Mouse (Mus musculus) Patski (cell line): ENCODE results near the gene Rassf8. TPM values are rescaled to one million over a fixed set of nuclear protein-coding genes. Genes with fewer than 3 reads are reported as not detected.
A peak's percentile ranks its signal among the peaks of the same experiment; 100 is the strongest.

Source experiments
- ATAC-seq: fragments of 100-300 bp; one replicate; pipeline ENCODE4 v1.8.0; 2021
- CTCF ChIA-PET: fragments of 350-600 bp; sonication (Branson Sonifier 250); formaldehyde crosslinking; loops from one replicate; lab custom pipeline; 2022; ENCODE audit warnings: inconsistent platforms; lab: Charles Lee
- POLR2A ChIA-PET: fragments of 350-600 bp; sonication (Branson Sonifier 250); formaldehyde crosslinking; loops from one replicate; lab custom pipeline; 2022; ENCODE audit warnings: antibody characterized with exemption, inconsistent platforms; lab: Charles Lee
- DNase-seq: peaks from one replicate; pipeline ENCODE4 v3.0.0-alpha.2; 2011; ENCODE audit warnings: low read depth, low spot score
- H3K27me3 ChIP-seq: fragments of 371-371 bp; one replicate; pipeline ENCODE4 v1.5.1; 2021
- CTCF ChIP-seq: fragments of 100-300 bp; IDR thresholded peaks from one replicate; pipeline ENCODE4 v1.5.1; 2021
- in situ Hi-C: fragments of 300-500 bp; cut with MboI; formaldehyde crosslinking; loops from 3 replicates; pipeline ENCODE4 v1.11.1; 2018; ENCODE audit warnings: low pct_unique_long_range_greater_than_20kb, mixed read lengths
- polyA plus RNA-seq: library from polyadenylated mRNA; unstranded; gene quantifications from one replicate; pipeline ENCODE4 v1.2.3, GENCODE M21; 2021

The Rassf8 gene
- polyA plus RNA-seq, 1 experiment from 2014 or later, result 41.8 TPM

DNA sequence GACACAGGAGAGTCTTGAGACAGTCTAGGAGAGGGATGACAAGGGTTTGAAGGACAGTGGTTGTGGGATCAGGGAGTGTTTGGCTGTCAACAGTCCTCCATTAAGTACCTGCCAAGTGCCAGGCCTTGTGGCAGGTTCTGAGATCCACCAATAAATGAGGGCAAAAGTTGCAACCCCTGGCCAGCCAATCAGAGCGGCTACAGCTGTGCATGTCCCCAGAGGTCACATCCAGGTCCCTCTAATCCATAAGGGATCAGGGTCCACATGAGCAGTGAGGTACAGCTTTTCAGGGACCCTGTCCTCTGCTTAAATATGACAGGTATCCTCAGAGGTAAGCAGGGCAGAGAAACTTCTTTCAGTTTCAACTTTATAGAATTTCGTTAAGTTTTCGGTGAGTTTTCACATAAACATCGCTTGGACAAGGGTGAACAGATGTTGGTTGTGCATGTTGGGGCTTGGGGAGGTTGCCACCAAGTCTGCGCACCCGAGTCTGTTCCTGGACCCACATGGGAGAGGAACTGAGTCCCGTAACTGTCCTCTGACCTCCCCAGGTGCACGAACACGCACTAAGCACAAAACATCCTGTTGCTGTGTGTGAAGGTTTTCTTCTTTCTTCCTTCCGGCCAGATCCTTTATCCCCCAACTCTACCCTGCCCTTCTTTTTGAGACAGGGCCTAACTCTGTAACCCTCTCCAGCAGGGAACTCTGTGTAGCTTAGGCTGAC, 107.0 kb downstream of the Rassf8 start:
- CTCF ChIA-PET, result no interaction called here
- no peak for TF ChIP-seq CTCF
- ATAC-seq, result no peak
- in situ Hi-C loops, result no loop called here
- no peaks in the 10 kb centered on the region for H3K27me3 ChIP-seq
- no peak for DNase-seq
- POLR2A ChIA-PET, result interaction anchor here (1.6 kb wide), 1 partner anchor 8 kb away, joined by 6 read pairs; no protein-coding TSS in a partner anchor

DNA sequence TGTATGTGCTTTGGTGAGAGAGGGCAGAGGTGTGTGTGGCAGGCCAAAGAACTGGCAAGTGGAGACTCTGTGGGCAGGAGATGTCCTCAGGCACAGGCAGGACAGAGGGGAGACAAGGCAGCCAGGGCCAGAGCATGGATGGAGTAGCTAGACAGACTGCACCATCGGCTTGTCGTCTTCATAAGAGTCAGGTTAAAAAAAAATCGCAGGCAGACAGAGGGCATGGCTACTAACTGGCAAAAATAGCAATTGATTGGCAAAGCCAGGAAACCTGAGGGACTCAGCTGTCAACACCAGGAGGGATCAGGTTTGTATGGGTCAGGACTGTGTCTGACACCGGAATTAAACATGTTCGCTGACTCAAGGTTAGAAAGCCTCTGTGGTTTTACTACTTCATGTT, 108.2 kb downstream of the Rassf8 start:
- no peak for DNase-seq
- ATAC-seq, result no peak
- TF ChIP-seq CTCF, result no peak
- CTCF ChIA-PET, result no interaction called here
- in situ Hi-C loops, result no loop called here
- POLR2A ChIA-PET, result interaction anchor here (0.6 to 1.6 kb wide), 3 partner anchors 9 to 293 kb away, joined by 3 to 6 read pairs (median 4); no protein-coding TSS in a partner anchor
- H3K27me3 ChIP-seq, result no peaks in the 10 kb centered on the region

DNA sequence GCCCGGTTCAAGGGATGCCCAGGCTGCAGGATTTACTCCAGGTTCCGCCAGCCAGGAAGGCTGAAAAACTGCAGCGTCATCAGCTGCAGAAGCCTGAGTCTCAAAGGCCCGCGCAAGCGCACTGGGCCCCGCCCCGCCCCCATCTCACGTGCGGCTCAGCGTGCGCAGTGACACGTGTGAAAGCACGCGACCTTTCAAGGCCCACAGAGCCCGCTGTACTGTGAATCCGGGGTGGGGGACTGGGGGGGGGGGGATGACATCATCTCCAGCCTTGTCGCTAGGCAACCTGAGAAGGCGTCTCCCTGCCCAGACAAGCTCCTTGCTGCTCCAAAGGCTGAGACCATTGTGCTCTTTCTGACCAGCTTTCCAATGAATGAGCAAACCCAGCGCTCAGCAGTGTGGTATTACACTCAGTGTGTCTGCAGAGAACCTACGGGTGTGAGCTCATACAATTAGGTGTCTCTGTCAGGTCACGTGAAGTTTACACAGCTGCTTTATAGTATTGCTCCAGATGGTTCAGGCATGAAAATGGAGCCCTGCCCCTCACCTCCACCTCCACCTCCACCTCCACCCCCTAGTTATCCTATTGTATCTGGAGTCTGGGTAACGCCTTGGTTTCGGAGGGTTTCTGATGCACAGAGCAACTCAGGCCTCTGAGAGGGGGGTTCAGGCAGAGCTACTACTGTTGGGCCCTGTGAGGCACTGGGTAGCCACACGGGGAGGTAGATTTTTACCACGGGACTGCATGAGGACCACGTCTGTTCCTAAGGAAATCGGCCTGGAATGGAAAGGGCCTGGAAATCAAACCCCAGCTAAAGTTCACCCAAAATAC, 109.4 kb downstream of the Rassf8 start:
- POLR2A ChIA-PET, result interaction anchor here (0.7 kb wide), 1 partner anchor 255 kb away, joined by 4 read pairs; no protein-coding TSS in a partner anchor

DNA sequence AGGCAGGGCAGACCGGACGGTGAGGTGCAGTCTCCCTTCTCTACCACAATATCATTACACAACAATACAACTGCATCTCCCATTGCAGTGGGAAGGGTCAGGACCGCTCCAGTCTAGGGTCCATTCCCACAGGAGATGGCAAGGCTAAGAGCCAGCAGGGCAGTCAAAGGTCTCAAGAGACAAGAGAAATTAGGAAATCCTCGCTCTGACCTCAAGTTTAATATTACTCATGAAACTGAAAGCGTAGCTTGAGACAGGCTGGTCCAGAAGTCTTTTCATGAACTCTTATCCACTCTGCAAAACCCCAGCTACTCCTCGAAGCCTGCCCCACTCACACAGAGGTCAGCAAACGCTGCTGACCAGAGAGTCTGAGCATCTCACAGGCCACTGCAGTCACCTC, 110.9 kb downstream of the Rassf8 start:
- ATAC-seq (no peak), DNase-seq (no peak)
- no peaks in the 10 kb centered on the region for H3K27me3 ChIP-seq
- TF ChIP-seq CTCF, result no peak
- in situ Hi-C loops, result no loop called here
- ChIA-PET POLR2A (interaction anchor here (1.4 kb wide), 1 partner anchor 154 kb away, joined by 3 read pairs; no protein-coding TSS in a partner anchor), CTCF (interaction anchor here (1.5 kb wide), 1 partner anchor 131 kb away, joined by 3 read pairs; no protein-coding TSS in a partner anchor)

More for the DNA sequence above, 109.4 kb downstream of the Rassf8 start:
- CTCF ChIA-PET, result interaction anchor here (1.0 kb wide), 1 partner anchor 309 kb away, joined by 3 read pairs; no protein-coding TSS in a partner anchor
- ATAC-seq (peak; percentile 58), DNase-seq (no peak)
- in situ Hi-C loops, result no loop called here
- TF ChIP-seq CTCF, result no peak
- H3K27me3 ChIP-seq, result no peaks in the 10 kb centered on the region

DNA sequence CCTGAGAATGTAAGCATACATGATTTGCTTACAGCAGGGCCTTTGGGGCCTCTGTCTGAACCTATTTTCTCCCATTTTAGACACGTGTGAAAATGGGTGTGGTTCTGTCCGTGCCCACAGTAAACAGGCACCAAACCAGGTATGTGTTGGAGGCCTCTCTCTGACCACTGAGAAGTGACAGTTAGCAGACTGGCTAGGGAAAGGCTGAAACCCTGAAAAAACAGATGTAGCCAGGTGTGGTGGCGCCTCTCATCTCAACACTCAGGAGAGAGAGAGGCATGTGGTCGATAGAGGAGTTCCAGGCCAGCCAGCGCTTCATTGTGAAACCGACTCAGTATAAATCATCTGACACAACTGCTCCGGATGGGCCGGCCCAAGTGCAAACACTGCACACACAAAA, 111.9 kb downstream of the Rassf8 start:
- no peak for ATAC-seq
- H3K27me3 ChIP-seq, result no peaks in the 10 kb centered on the region
- no peak for TF ChIP-seq CTCF
- ChIA-PET POLR2A (interaction anchor here (1.4 kb wide), 1 partner anchor 153 kb away, joined by 3 read pairs; no protein-coding TSS in a partner anchor), CTCF (no interaction called here)
- no peak for DNase-seq
- in situ Hi-C loops, result no loop called here

DNA sequence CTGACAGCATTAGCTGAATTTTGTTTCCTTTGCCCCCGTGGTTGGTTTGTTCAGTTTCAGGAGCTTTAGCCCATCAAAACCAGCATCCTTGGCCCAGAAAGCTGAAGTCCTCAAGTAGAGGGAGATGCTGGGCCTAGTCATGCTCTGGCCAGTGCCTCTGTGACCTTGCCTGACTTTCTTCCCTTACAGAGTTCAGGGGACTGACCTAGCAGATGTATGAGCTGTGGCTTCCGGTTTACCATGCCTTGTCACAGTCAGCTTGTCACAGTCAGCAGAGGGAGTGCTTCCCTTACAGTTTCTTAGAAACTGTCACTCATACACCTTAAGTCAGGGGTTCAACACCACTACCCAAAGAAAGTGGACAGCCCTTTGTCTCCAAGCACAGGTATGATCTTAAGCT, 113.8 kb downstream of the Rassf8 start:
- in situ Hi-C loops, result no loop called here
- POLR2A ChIA-PET, result interaction anchor here (1.3 kb wide), 1 partner anchor 251 kb away, joined by 3 read pairs; no protein-coding TSS in a partner anchor
- TF ChIP-seq CTCF, result no peak
- ATAC-seq (no peak), DNase-seq (no peak)
- H3K27me3 ChIP-seq, result no peaks in the 10 kb centered on the region
- CTCF ChIA-PET, result interaction anchor here (0.6 to 2.3 kb wide), 11 partner anchors 13 to 416 kb away, joined by 3 to 8 read pairs (median 4); partner anchors contain the start of gene Sspn

DNA sequence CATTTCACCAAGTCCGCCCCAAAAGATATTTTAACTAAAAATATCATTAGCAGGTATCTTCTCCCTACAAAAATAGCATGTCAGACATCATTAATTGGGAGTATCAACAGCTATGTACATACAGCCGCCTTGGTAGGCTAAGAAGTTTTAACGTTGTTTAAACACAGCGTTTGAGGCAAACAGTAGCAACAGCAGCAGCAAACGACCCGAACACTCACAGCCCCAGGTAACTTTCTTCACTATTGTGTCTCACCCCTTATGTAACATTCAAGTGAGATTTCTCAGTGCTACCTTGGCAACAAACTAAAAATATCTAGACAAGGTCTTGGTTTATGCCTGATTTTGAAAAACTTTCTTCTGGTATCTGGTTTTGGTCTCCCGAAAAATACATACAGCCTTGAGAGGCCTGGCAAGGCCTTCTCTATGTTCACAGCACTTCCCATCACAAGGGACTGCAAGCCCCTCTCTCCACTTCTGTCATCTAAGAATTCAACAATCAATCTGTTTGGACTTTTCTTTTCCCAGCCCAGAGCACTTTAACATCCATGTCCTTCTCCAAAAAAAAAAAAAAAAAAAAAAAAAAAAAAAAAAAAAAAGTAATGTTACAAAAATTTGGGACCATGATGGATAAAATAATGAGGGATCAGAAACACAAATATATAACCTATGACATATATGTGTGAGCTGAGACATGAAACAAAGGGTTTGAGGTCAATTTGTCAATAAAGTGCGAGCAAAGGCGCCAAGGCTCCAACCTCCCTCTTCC, 115.1 kb downstream of the Rassf8 start:
- DNase-seq (no peak), ATAC-seq (no peak)
- POLR2A ChIA-PET, result interaction anchor here (0.6 to 1.7 kb wide), 8 partner anchors 21 to 409 kb away, joined by 3 to 7 read pairs (median 6); no protein-coding TSS in a partner anchor
- H3K27me3 ChIP-seq, result no peaks in the 10 kb centered on the region
- TF ChIP-seq CTCF, result no peak
- in situ Hi-C loops, result no loop called here
- CTCF ChIA-PET, result interaction anchor here (0.7 to 2.3 kb wide), 7 partner anchors 25 to 410 kb away, joined by 3 to 8 read pairs (median 4); partner anchors contain the start of gene Sspn

DNA sequence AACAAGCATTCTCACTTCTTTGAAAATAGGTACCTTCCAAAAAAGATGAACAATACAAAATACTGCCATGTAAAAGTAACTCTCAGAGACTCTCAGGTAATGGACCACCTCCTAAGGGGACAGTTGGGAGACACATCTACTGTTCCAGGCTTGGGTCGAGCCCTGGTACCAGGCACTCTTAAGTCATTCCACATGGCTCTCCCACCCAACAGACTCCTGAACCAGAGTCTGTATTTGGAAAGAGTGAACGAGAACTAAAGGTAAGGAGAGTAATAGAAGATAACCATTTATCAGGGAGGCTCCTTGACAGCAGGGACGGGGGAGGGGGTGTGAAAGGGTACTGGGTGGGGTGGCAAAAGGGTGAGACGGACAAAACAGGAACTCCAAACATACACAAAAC, 115.8 kb downstream of the Rassf8 start:
- TF ChIP-seq CTCF, result no peak
- POLR2A ChIA-PET, result interaction anchor here (0.6 to 1.7 kb wide), 5 partner anchors 56 to 408 kb away, joined by 4 to 7 read pairs (median 6); no protein-coding TSS in a partner anchor
- ATAC-seq (no peak), DNase-seq (no peak)
- in situ Hi-C loops, result no loop called here
- H3K27me3 ChIP-seq, result no peaks in the 10 kb centered on the region
- CTCF ChIA-PET, result interaction anchor here (1.3 to 1.7 kb wide), 2 partner anchors 148 to 211 kb away, joined by 3 to 4 read pairs; no protein-coding TSS in a partner anchor

DNA sequence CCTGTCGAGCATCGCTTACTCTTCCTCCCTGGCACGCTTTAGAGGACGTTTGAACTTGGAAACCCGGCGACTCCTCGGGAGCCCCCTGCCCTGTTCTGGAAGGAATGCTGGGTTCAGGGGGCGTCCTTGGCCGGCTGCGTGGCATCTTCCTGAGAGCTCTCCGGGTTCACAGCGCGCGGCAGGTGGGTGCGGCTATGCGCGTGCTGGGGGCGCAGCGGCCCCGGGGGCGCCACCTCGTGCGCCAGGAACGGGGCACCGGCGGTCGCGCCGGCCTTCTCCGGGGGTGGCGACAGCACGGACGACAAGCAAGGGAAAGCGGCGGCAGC, 116.2 kb downstream of the Rassf8 start:
- TF ChIP-seq CTCF, result no peak
- DNase-seq (no peak), ATAC-seq (no peak)
- ChIA-PET POLR2A (interaction anchor here (0.7 to 1.7 kb wide), 3 partner anchors 10 to 56 kb away, joined by 3 to 6 read pairs (median 4); no protein-coding TSS in a partner anchor), CTCF (interaction anchor here (1.2 kb wide), 1 partner anchor 107 kb away, joined by 3 read pairs; no protein-coding TSS in a partner anchor)
- in situ Hi-C loops, result no loop called here
- no peaks in the 10 kb centered on the region for H3K27me3 ChIP-seq
